Mouse (Mus musculus): Measurements from ENCODE around the gene Ogfod3. TPM values are rescaled to one million over a fixed set of nuclear protein-coding genes. Genes with fewer than 3 reads are reported as not detected.

The Ogfod3 gene
- total RNA-seq (2023), result 5.7 TPM

GRCm38 (mm10) chr11:121204161-121205006 is at the start of gene Ogfod3, which contains the start of gene Hexdc:
Gene Ogfod3, minus strand, starts transcription at chr11:121204711.
Gene Hexdc, plus strand, starts transcription at chr11:121204433.

GRCm38 (mm10) chr11:121236564-121237344 is 32.2 kb upstream of the Ogfod3 start, which contains the start of gene Narf:
Gene Narf, plus strand, starts transcription at chr11:121237253.

GRCm38 (mm10) chr11:121229018-121229439 is 24.5 kb upstream of the Ogfod3 start, which contains the start of gene Cybc1:
Gene Cybc1, minus strand, starts transcription at chr11:121229322.

DNA sequence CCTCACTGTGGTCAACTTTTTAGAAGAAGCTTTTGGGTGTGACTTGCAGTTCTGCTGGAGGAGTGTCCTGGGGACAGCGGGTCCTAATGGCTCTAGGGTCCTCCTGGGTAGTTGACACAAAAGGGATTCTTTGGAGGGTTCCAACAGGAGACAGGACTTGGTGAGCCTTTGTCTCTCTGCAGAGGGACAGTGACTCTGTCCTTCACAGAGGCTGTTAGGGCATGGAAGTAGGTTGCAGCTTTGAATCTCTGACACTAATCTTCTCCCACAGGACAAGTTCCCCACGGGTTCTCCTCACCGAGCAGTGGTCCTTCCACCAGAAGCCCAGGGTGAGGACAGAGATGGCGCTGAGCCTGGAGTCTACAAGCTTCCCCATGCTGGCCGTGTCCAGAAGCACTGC is 44.5 kb downstream of the Ogfod3 start, which contains the start of gene Uts2r:
Uts2r (plus strand) TSS at position 301 of the 400 bp plus-strand sequence.

DNA sequence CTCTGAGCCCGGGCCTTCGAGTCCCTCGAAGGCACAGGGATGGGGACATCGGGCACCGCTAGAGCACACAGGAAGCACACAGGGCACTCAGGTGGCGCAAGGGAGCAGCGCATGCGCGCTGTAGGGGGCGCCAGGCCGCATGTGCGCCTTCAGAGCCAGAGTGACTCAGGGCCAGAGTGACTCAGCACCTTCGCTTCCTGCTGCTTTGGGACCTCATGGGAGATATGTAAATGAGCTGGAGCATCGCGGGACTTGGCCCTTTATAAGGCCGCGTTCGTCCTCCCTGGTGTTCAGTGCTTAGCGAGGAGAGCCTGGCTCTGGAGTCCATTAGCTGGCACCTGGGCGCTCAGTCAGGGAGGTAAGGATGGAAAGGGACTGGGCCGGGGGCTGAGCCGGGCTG is 58.6 kb downstream of the Ogfod3 start, which contains the start of gene Tex19.1:
Tex19.1 (plus strand) TSS at position 279 of the 400 bp plus-strand sequence.

Other genes starting within 250 kb of the Ogfod3 start
- gene Csnk1d, start 213.4 kb downstream of the Ogfod3 start, total RNA-seq (2023), result 142 TPM
- gene Cd7, start 165.3 kb downstream of the Ogfod3 start, total RNA-seq (2023), result 230 TPM
- gene Sectm1b, start 141.1 kb downstream of the Ogfod3 start, total RNA-seq (2023), result not detected
- gene Sectm1a, start 123.5 kb downstream of the Ogfod3 start, total RNA-seq (2023), result not detected
- gene Tex19.2, start 86.0 kb downstream of the Ogfod3 start, total RNA-seq (2023), result not detected
- not detected for gene Tex19.1, start 58.6 kb downstream of the Ogfod3 start, total RNA-seq (2023)
- gene Uts2r, start 44.4 kb downstream of the Ogfod3 start, total RNA-seq (2023), result not detected
- gene Hexdc, start 278 bp downstream of the Ogfod3 start, total RNA-seq (2023), result 7.3 TPM
- gene Cybc1, start 24.6 kb upstream of the Ogfod3 start, total RNA-seq (2023), result 51.3 TPM
- gene Narf, start 32.5 kb upstream of the Ogfod3 start, total RNA-seq (2023), result 39.4 TPM
- gene Foxk2, start 55.3 kb upstream of the Ogfod3 start, total RNA-seq (2023), result 30.5 TPM
- 61.4 TPM for gene Wdr45b, start 149.7 kb upstream of the Ogfod3 start, total RNA-seq (2023)
- gene Rab40b, start 183.5 kb upstream of the Ogfod3 start, total RNA-seq (2023), result not detected
- gene Fn3krp, start 216.7 kb upstream of the Ogfod3 start, total RNA-seq (2023), result 5.8 TPM
- gene Fn3k, start 230.2 kb upstream of the Ogfod3 start, total RNA-seq (2023), result 0.18 TPM
- gene Tbcd, start 247.2 kb upstream of the Ogfod3 start, total RNA-seq (2023), result 34.0 TPM

All from CD8-positive naive resting alpha-beta T cell, adult 57 days (primary cell).